Mouse (Mus musculus): ENCODE measurements around the gene Ttyh2.

DNA sequence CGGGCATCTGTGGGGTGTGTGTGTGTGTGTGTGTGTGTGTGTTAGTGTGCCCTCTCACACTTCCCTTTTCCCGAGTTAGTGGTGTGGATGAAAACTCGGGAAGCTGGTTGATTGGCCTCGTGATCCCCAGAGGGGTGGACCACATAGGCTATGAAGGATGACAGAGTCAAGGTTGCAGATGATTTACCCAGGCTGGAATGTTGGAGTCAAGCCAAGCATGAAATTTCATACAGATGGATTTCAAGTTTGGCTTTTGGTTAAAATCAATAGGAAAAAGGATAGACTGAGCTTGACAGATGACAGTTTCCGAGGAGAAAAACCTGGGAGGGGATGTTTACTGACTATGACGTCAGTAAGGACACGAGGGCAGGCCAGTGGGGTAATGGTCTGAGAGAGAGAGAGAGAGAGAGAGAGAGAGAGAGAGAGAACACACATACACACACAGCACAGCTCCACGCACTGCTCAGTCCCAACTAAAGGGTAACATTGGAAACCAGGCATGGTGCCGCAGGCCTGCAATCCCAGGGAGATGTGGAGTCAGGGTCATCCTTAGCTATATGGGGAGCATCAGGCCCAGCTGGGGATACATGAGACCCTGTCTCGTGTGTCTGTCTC lies 12.4 kb downstream of the Ttyh2 start:
- TF ChIP-seq CTCF (conservative IDR thresholded peaks at IDR 0.05; ENCODE audit: insufficient read depth, insufficient read length, low read depth, low read length) (no peak), POLR2A (IDR thresholded peaks at IDR 0.05; ENCODE audit: low read depth, low read length) (no peak)

Data from kidney, adult 2 months (tissue).